Mouse (Mus musculus): ENCODE results near the gene Fam227a.
"Not testable (repeated sequence)": the region's sequence is repeated elsewhere in the genome, so short reads cannot be mapped to it uniquely, and the experiment has no call there.

The Fam227a gene

GRCm38 (mm10) chr15:79683707-79684465 is 25.1 kb upstream of the Fam227a start:
- no peak for DNase-seq (ENCODE audit: low read depth)

- DNase-seq (ENCODE audit: low read depth): no peak
Measured at GRCm38 (mm10) chr15:79683146-79683545, 24.4 kb upstream of the Fam227a start.

DNA sequence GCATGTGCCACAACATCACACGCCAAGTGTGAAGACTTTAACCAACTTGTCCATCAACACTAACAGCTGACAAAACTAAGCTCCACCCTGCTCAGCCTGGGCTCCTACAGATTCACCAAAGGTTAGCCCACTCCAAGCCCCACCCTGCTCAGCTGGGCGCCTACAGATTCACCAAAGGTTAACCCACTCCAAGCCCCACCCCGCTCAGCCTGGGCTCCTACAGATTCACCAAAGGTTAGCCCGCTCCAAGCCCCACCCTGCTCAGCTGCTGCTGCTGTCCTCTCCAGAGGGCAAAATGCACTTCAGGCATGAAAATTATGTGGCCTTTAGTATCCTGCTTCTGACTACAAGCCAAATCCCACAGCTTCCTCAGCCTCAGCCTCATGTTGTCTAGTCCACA is 23.2 kb upstream of the Fam227a start:
- DNase-seq (ENCODE audit: low read depth): no peak

GRCm38 (mm10) chr15:79677936-79678335 is 19.2 kb upstream of the Fam227a start:
- DNase-seq (ENCODE audit: low read depth): no peak

GRCm38 (mm10) chr15:79671828-79672348 is 13.1 kb upstream of the Fam227a start:
- DNase-seq (ENCODE audit: low read depth): not testable (repeated sequence)

- no peak for DNase-seq (ENCODE audit: low read depth)
Measured at GRCm38 (mm10) chr15:79670972-79671299, 12.2 kb upstream of the Fam227a start.

DNA sequence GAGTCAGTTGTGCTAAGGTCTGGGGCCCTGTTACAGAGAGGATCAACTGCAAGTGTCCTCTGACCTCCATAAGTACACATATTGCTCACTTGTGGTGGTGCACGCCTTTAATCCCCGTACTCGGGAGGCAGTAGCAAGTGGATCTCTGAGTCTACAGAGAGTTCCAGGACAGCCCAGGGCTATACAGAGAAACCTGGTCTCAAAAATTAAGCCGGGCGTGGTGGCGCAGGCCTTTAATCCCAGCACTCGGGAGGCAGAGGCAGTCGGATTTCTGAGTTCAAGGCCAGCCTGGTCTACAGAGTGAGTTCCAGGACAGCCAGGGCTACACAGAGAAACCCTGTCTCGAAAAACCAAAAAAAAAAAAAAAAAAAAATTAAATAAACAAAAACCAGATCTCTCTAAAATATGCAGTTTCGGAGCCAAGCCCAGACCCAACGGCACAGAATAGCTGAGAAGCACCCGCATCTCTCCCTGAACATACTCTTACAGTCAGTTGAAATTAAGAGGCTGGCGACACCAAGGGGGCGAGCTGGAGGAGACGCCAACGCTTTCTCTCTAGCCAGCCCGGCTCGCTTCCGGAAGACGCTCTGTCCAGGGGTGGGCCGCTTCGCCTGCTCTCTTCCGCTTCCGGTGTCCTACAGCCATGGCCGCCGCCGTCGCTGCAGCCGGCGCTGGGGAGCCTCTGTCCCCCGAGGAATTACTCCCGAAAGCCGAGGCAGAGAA is 11.7 kb upstream of the Fam227a start, which contains the start of gene Tomm22:
Gene Tomm22, plus strand, starts transcription at position 613 of the 723 bp plus-strand sequence.
- peak; percentile 92 for DNase-seq (ENCODE audit: low read depth)

DNA sequence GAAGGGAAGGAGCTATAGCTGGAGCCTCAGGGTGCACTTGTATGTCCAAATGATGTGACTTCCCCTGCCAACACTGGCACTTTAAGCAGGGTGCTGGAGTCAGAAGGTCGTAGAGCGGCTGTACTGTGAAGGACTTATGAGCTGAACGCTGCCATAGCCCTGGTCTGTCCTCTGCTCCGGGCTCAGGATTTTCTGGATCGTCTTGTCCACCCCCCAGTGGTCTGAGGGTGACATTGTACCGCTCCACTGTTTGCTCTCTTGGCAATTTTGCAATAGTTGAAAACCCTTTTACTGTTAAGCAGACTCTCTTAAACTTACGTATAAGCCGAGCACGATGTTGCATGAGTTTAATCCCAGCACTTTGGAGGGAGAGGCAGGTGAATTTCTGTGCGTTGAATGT is 10.4 kb upstream of the Fam227a start:
- DNase-seq (ENCODE audit: low read depth): no peak

DNA sequence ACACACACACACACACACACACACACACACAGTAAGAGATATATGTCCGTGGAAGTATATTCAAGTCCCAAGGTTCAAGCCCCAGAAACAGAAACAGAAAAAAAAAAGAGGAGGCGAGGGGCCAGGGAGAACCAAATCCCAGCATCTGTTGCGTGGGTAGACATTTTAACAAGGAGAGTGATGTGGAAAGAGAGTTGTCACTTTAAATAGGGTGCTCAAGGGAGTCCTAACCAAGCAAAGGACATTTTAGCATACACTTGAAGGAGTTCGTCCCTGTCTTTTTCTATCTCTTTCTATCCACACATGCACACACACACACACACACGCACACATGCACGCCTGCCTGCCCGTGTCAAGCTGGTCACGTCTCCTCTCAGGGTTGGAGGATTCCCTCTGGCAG is 5.9 kb upstream of the Fam227a start:
- DNase-seq (ENCODE audit: low read depth): no peak

GRCm38 (mm10) chr15:79661852-79662251 is 3.1 kb upstream of the Fam227a start:
- peak; percentile 78 for DNase-seq (ENCODE audit: low read depth)

- peak; percentile 95 for DNase-seq (ENCODE audit: low read depth)
Measured at GRCm38 (mm10) chr15:79657837-79658530, 772 bp downstream of the Fam227a start.

GRCm38 (mm10) chr15:79656451-79656850 is 2.3 kb downstream of the Fam227a start:
- no peak for DNase-seq (ENCODE audit: low read depth)

- peak; percentile 70 for DNase-seq (ENCODE audit: low read depth)
Measured at GRCm38 (mm10) chr15:79651481-79651880, 7.3 kb downstream of the Fam227a start.

DNA sequence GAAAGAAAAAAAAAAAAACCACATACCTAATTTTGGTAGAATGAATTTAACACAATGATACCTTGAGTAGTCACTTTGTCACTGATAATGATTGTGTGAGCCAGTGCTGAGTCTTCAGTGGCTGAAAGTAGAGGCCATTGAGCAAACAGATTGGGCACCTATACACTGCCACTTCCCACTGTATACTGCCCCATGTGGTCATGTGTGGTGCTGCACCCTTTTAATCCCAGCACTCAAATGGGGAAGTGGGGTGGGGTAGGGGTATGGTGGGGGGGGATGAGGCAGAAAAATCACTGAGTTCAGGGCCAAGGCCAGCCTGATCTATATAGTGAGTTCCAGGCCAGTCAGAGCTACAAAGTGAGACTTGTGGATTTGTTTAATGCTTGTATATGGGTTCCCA is 8.2 kb downstream of the Fam227a start:
- peak; percentile 77 for DNase-seq (ENCODE audit: low read depth)

DNA sequence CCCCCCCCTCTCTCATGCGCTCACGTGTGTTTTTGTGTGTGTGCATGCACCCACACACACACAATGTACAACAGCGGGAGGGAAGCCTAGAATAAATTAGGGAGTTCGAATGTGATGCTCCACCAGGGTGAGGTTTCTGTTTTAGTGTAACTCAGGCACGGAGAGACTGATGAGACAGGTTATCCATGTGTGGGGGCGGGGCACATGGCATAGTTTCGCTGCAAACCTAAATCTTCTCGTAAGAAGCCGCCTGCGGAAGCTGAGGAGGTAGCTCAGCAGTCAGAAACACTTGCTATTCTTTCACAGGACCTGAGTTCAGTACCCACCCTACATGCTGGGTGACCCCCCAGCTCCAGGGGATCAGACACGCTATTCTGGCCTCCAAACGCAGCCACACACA is 10.6 kb downstream of the Fam227a start:
- no peak for DNase-seq (ENCODE audit: low read depth)

DNA sequence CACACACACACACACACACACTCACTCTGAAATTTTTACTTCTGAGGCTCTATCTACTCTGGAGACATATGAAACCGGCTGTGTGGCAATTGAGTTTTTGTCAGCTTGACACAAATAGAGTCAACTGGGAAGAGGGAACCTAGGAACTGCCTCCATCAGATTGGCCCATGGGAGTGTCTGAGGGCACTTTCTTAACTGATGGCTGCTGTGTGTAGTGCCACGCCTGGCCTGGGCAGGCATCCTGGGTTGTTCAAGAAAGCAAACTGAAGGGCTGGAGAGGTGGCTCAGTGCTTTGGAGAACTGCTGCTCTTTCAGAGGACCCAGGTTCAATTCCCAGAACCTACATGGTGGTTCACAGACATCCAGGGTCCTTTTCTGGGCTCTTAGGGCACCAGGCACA is 13.3 kb downstream of the Fam227a start:
- no peak for DNase-seq (ENCODE audit: low read depth)

DNA sequence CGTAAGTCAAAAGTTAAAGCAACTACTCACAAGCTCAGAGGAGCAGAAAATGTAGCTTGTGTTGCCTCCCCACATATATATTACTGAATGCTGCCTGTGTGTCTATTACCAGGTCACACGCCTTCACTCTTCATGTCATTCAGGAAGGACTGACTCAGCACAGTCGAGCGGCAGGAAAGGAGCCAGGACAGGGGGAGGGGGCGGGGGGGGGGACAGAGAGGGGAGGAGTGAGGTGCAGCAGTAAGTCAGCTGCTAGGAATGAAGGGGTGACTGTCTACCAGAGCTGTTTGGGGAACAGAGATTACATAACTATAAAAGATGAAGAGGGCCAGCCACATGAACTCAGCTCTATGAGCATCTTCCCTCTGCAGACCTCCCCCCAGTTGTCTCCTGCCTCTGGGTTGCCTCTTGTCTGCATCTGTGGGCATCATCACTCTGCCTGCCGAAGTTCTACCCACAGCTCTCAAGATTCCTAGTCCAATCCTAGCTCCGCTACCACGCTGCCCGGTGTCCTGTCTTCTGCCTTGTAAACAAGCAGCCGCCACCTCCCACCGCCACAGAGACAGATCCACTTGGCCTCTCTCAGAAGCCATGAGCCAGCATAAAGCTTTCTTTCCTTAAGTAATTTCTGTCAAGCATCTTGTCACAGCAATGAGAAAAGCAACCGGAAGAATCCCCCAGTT is 17.5 kb downstream of the Fam227a start:
- DNase-seq (ENCODE audit: low read depth): no peak

DNA sequence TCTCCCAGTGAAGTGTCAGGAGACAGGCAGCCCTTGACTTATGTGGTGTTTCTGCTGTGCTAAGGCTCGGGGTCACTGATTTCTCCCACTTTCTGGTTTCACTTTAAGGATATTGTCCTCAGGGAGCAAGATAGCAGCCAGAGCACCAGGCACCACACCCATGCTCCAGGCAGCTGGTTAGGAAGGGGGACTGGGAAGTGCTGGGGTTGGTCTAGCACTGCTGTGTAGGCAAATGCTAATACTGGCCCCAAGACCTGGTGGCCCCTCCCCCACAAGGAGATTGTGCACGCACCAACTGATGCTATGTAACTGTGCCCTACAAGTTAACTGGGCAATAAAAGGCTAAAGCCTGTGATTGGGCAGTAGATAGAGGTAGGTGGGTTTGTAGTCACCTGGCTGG is 28.3 kb downstream of the Fam227a start:
- no peak for DNase-seq (ENCODE audit: low read depth)

DNA sequence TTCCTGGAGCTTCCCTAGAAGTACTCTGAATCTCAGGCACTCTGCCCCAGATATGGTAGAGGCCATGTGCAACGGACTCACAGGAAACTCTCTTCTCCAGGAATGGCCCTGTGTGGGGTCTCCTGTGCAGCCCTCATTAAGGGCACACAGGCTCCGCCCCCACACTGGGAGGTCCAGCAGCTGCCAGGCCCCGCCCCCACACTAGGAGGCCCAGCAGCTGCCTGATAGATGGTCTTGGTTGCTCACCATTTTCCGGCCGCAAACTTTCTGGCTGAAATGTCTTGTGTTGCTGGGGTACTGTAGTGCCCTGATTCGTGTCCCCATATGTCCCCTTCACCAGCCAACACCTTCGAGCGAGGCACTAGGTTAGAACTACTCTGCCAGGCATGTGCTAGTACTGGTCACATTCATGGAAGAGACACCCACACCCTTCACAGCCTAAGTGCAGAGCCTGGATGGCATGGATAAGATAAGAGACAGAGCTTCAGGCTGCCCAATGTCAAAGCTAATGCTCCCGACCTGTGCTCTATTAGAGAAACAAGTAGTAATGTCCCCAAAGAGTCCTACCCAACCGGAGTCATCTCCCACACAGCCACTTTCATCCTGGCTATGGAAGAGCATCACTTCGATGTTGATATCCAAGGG is 38.9 kb downstream of the Fam227a start:
- no peak for DNase-seq (ENCODE audit: low read depth)

DNA sequence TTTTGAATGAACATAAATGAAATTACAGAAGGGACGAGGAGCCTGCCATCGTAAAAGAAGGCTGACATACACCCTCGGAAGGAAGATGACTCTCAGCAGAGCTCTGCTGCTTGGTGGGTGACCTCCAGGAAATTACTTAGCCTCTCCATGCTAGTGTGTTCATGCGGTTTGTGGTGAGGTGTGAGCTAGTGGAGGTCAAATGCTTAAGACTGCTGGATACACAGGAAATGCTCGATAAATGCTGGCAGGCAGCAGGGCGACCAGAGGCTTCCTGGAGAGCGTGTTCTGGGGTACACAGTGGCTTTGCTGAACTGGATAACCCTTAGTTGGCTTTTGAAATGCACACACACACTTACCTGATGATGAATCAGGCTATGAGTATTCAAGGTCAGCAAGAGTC is 40.3 kb downstream of the Fam227a start:
- DNase-seq (ENCODE audit: low read depth): no peak

- no peak for DNase-seq (ENCODE audit: low read depth)
Measured at GRCm38 (mm10) chr15:79617135-79617534, 41.6 kb downstream of the Fam227a start.

- DNase-seq (ENCODE audit: low read depth): peak; percentile 16
Measured at GRCm38 (mm10) chr15:79616729-79617128, 42.0 kb downstream of the Fam227a start.

Measured in induced T-regulatory cell, adult 2 months (primary cell).